Mouse (Mus musculus) liver, embryonic 11.5 days (tissue): ENCODE results near the gene Gas2l2. TPM values are rescaled to one million over a fixed set of nuclear protein-coding genes. Genes with fewer than 3 reads are reported as not detected.

ENCODE experiments used
- ATAC-seq: fragments of 200-750 bp; cut with Nextera tagmentation; replicated peaks from 2 replicates; pipeline ENCODE4 v1.8.0; 2017; ENCODE audit warnings: moderate number of reproducible peaks, mild to moderate bottlenecking, moderate TSS enrichment, moderate library complexity; ENCODE audit not compliant: low FRiP score
- DNase-seq: peaks from one replicate; pipeline ENCODE4 v3.0.0-alpha.2; 2017; ENCODE audit warnings: low spot score
- H3K27ac ChIP-seq: fragments of 300-500 bp; sonication (generic); 2 replicates; pipeline ENCODE4 v1.5.1; 2014; ENCODE audit warnings: mild to moderate bottlenecking, low read depth, low read length, control low read depth
- H3K27me3 ChIP-seq: fragments of 300-500 bp; sonication (generic); replicated peaks from 2 replicates; pipeline ENCODE4 v1.6.1; 2014; ENCODE audit warnings: low read length, mixed read lengths; ENCODE audit not compliant: control insufficient read depth, insufficient read depth
- H3K36me3 ChIP-seq: fragments of 300-500 bp; sonication (generic); 2 replicates; pipeline ENCODE4 v1.6.1; 2014; ENCODE audit warnings: mild to moderate bottlenecking, low read length, moderate library complexity, mixed read lengths; ENCODE audit not compliant: control insufficient read depth, insufficient read depth
- H3K4me1 ChIP-seq: fragments of 300-500 bp; sonication (generic); replicated peaks from 2 replicates; pipeline ENCODE4 v1.6.1; 2014; ENCODE audit warnings: low read length, mixed read lengths; ENCODE audit not compliant: control insufficient read depth, insufficient read depth
- H3K4me2 ChIP-seq: fragments of 300-500 bp; sonication (generic); 2 replicates; pipeline ENCODE4 v1.6.1; 2014; ENCODE audit warnings: mild to moderate bottlenecking, control low read depth, moderate library complexity
- H3K4me3 ChIP-seq: fragments of 300-500 bp; sonication (generic); 2 replicates; pipeline ENCODE4 v1.5.1; 2014; ENCODE audit warnings: low read depth, low read length, control low read depth
- H3K9ac ChIP-seq: fragments of 300-500 bp; sonication (generic); 2 replicates; pipeline ENCODE4 v1.6.1; 2014; ENCODE audit warnings: low read depth, low read length, control low read depth
- H3K9me3 ChIP-seq: fragments of 300-500 bp; sonication (generic); 2 replicates; pipeline ENCODE4 v1.6.1; 2016; ENCODE audit warnings: low read length, inconsistent platforms, mixed read lengths; ENCODE audit not compliant: control insufficient read depth
- WGBS: fragments of 180-500 bp; shearing (Covaris S2); extraction: QIAGEN DNeasy Blood & Tissue Kit; methylation state at CpG from one replicate; pipeline ENCODE4 v1.1.7; 2014; 5-methylcytosine and 5-hydroxymethylcytosine counted together
- polyA plus RNA-seq: library from polyadenylated mRNA; unstranded; fragments of >200 nt; fragmentation: Nextera tagmentation; extraction: Ambion mirVana; gene quantifications from 2 replicates; pipeline ENCODE4 v1.2.1, GENCODE M21; 2014

Gas2l2 gene
- polyA plus RNA-seq, 1 experiment from 2014 or later: not detected

DNA sequence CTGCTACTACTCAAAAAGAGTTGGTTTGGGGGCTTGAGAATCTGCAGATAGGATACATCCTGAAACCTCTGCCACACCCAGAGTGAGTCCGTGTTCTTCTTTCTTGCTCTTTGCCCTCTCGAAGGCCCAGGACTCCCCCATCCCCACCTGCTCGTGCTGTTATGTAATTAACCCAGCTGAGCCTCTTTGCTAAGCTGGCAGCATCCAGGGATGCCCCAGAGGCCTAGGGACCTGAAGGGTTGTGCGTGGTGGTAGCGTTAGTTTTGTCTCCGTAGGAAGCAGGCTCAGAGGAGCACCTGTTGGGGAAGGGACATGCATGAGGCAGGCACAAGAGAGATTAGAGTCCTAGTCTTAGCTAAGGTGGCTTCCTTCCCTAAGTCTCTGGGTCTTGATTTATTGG, 18.7 kb downstream of the Gas2l2 start:
- ATAC-seq (no peak), DNase-seq (no peak)
- 43% methylated on average over 6 of the region's 6 CpGs for WGBS
- peak overlapping the region; percentile 75 for H3K4me2 ChIP-seq
- no peaks in the 10 kb centered on the region for H3K36me3 ChIP-seq
- H3K27ac ChIP-seq: no peak overlapping the region
- H3K27me3 ChIP-seq: peaks cover 43% of the 10 kb centered on the region
- no peaks in the 10 kb centered on the region for H3K9me3 ChIP-seq
- peaks cover 4% of the 10 kb centered on the region for H3K4me1 ChIP-seq
- no peak overlapping the region; the same call in 1 of the 2 replicates for H3K4me3 ChIP-seq
- no peak overlapping the region for H3K9ac ChIP-seq

DNA sequence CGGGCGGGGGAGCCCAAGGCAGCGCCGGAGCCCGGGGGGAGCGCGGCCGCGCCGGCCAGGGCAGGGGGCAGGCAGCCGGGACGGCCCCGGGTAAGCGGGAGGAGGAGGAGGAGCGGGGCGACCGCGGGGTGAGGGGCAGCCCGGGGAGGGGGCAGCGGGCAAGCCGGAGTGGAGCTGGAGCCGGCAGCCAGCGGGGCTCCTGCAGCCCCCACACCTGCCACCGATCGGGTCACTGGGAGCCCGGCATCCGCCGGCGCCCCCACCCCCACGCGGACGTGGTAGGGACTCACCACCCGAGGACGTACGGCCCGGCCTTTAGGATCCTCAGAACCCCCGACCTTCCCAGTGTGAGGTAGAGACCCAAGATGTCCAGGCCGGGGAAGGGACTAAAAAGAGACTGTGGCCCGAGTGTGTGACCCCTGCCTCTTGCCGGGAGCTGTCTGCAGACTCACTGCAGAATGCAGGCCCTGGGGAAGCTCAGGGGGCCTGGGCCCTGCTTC, 19.4 kb downstream of the Gas2l2 start:
- Histone ChIP-seq H3K27me3 (peaks cover 43% of the 10 kb centered on the region), H3K4me3 (peak overlapping the region; percentile 72), H3K27ac (no peak overlapping the region), H3K9ac (peak overlapping the region; percentile 62; the same call in 1 of the 2 replicates), H3K36me3 (no peaks in the 10 kb centered on the region), H3K9me3 (no peaks in the 10 kb centered on the region), H3K4me1 (peaks cover 4% of the 10 kb centered on the region), H3K4me2 (peak overlapping the region; percentile 75)
- no peak for DNase-seq
- ATAC-seq: no peak
- 5% methylated on average over 31 of the region's 40 CpGs for WGBS

DNA sequence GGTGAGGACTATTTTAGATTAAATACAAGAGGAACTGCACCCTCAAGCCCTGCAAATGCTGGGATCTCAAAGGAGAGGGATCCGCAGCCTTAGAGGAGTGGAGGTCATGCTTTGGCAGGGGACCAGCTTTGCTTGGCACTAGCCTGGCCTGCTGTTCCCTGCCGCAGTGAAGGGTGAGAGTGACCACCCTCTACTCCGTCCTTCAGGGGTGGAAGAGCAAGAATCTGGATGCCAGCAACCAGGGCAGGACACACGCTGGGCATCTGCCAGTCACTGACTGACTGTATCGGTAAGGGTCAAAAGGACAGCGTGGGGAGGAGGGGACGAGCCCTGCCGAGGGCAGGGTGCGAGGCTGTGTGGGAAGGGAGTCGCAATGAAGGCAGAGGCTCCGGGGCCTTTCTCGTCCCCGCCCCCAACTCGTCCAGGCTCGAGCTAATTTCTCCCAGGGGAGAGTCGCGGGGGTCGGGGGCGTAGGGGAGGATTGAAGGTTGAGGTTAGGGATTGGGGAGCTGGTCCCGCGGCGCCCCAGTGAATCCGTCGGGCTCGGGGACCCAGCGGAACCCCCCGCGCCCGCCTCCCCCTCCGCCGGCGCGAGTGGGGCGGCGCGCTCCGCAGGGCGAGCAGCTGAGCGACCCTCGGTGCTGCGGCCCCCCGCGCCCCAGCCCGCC, 20.0 kb downstream of the Gas2l2 start, which contains the start of gene Rasl10b:
Rasl10b (plus strand) TSS at position 51 of the 668 bp plus-strand sequence.
- 0 out of 2 replicates have a peak, but pooled peaks cover under 1% of the 10 kb centered on the region for H3K36me3 ChIP-seq
- H3K27me3 ChIP-seq: peaks cover 43% of the 10 kb centered on the region
- H3K9me3 ChIP-seq: no peaks in the 10 kb centered on the region
- WGBS: 7% methylated on average over 26 of the region's 44 CpGs
- H3K9ac ChIP-seq: peak within 1 kb of the TSS; percentile 62; the same call in 1 of the 2 replicates
- no peak within 1 kb of the TSS for H3K27ac ChIP-seq
- peak within 1 kb of the TSS; percentile 72 for H3K4me3 ChIP-seq
- ATAC-seq (no peak), DNase-seq (peak; percentile 58)
- peaks cover 4% of the 10 kb centered on the region for H3K4me1 ChIP-seq
- peak within 1 kb of the TSS; percentile 75 for H3K4me2 ChIP-seq

DNA sequence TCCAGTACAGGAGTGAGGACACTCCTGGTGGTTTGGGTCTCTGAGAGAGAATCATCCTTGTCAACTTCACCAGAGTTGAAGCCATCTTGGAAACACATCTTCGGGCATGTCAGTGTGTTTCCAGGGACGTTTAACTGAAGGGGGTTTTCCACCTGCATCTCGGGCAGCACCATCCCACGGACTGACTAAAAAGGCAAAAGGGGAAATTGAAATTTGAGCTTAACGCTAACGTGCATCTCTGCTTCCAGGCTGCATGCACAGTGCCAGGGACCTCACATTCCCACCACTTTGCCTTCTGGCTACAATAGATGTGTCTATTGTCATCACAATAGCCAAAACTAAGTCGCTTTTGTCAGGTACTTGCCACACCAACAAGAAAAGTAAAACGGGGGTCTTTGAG, 21.0 kb downstream of the Gas2l2 start:
- WGBS: 44% methylated on average over 8 of the region's 8 CpGs
- Histone ChIP-seq H3K36me3 (peaks cover 5% of the 10 kb centered on the region), H3K27ac (no peak overlapping the region), H3K27me3 (peaks cover 38% of the 10 kb centered on the region), H3K9ac (no peak overlapping the region), H3K4me3 (no peak overlapping the region), H3K4me2 (no peak overlapping the region), H3K4me1 (peaks cover 4% of the 10 kb centered on the region), H3K9me3 (no peaks in the 10 kb centered on the region)
- ATAC-seq (no peak), DNase-seq (no peak)

DNA sequence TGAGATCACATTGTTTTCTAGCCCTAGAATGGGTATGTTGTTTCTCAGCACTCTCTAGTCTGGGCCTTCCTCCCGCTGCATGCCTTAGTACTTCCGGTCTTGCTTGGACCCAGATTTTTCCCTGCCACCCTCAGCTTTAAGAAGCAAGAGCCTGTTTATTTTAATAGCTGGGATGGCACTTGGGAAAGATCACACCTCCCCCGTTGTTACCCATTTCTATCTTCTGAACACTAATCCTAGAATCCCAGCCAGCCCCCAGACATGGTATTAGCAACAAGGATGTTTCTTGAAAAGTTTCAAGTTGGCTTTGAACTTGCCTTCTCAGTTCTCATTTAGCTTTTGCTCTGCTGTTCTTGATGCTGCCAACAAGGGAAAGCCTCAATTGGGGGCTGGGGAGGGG, 22.9 kb downstream of the Gas2l2 start:
- 53% methylated on average over 3 of the region's 3 CpGs for WGBS
- Histone ChIP-seq H3K4me2 (no peak overlapping the region), H3K4me1 (peaks cover 4% of the 10 kb centered on the region), H3K9ac (no peak overlapping the region), H3K9me3 (no peaks in the 10 kb centered on the region), H3K4me3 (no peak overlapping the region), H3K27me3 (peaks cover 35% of the 10 kb centered on the region), H3K27ac (no peak overlapping the region), H3K36me3 (peaks cover 10% of the 10 kb centered on the region)
- DNase-seq: no peak
- ATAC-seq: no peak

DNA sequence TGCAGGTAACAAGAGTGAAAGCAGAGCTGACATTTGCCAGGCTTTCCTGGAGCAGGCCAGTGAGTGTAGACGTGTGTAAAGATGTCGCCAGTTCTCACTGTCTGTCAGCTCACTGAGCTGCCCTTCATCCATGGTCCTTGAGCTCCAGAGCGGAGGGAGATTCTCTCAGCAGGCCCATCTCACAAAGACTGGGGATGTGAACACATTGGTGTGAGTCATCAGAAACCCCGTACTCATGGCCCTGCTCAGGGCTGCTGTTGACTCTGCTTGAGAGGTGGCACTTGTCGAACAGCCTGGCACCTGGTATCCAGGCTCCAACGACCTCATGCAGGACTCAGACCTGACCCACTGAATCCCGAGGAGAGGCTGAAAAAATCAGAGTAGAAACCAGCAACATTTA, 25.5 kb downstream of the Gas2l2 start:
- 77% methylated on average over 7 of the region's 7 CpGs for WGBS
- H3K4me2 ChIP-seq: no peak overlapping the region
- peaks cover 10% of the 10 kb centered on the region for H3K36me3 ChIP-seq
- H3K4me3 ChIP-seq: no peak overlapping the region
- H3K27me3 ChIP-seq: peaks cover 11% of the 10 kb centered on the region
- no peaks in the 10 kb centered on the region for H3K4me1 ChIP-seq
- DNase-seq (no peak), ATAC-seq (no peak)
- no peak overlapping the region for H3K27ac ChIP-seq
- no peak overlapping the region for H3K9ac ChIP-seq
- no peaks in the 10 kb centered on the region for H3K9me3 ChIP-seq

DNA sequence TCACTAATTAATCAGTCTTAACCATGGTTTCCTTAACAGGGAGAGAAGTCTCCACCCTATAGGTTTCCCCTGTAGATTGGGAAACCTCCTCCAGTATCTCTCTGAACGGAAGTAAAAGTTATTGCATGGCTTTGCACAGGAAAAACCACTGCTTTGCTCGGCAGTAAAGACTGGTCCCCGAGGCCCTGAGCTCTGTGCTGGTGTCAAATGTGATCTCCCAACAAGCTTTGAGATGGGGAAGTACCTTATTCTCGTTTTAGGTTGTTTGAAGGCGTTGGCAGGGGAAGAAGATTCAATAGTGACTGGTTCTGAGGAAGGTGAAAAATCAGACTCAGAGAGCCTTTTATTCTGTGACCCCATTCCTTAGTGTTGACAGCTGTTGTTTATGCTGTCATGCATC, 30.5 kb downstream of the Gas2l2 start:
- ATAC-seq: no peak
- Histone ChIP-seq H3K36me3 (peaks cover 11% of the 10 kb centered on the region; the same call in 1 of the 2 replicates), H3K9ac (no peak overlapping the region)

DNA sequence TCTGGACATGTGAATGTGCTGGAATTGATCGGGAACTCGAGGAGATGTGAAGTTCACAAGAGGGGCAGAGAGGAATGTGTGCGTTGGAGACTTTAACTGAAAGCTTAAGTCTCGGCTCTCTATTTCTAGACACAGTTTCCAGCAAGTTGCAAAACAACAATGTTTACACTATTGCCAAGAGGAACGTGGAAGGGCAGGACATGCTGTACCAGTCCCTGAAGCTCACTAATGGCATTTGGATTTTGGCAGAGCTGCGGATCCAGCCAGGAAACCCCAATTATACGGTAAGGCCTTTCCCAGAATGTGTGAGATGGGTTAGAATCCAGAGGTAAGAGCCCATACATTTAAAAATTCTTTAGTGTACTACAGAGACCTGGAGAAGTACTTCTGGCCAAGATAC, 31.6 kb downstream of the Gas2l2 start:
- WGBS: 90% methylated on average over 7 of the region's 7 CpGs
- H3K9ac ChIP-seq: no peak overlapping the region
- H3K27ac ChIP-seq: no peak overlapping the region
- no peaks in the 10 kb centered on the region for H3K9me3 ChIP-seq
- H3K4me1 ChIP-seq: no peaks in the 10 kb centered on the region
- no peak for DNase-seq
- no peaks in the 10 kb centered on the region for H3K27me3 ChIP-seq
- no peak overlapping the region for H3K4me3 ChIP-seq
- peaks cover 6% of the 10 kb centered on the region; the same call in 1 of the 2 replicates for H3K36me3 ChIP-seq
- H3K4me2 ChIP-seq: no peak overlapping the region
- no peak for ATAC-seq

More for the DNA sequence above, 30.5 kb downstream of the Gas2l2 start:
- Histone ChIP-seq H3K4me1 (no peaks in the 10 kb centered on the region), H3K9me3 (no peaks in the 10 kb centered on the region), H3K4me2 (no peak overlapping the region), H3K27ac (no peak overlapping the region), H3K4me3 (no peak overlapping the region), H3K27me3 (no peaks in the 10 kb centered on the region)
- no peak for DNase-seq
- 76% methylated on average over 5 of the region's 5 CpGs for WGBS
